Mouse (Mus musculus): ENCODE measurements at regions not wholly inside any gene's neighbourhood (a gene's known extent, or its start where the extent isn't known, plus 50 kb on each side); places are given as distances from the start of the nearest gene placed in this dataset.
A peak's percentile ranks its signal among the peaks of the same experiment; 100 is the strongest.

DNA sequence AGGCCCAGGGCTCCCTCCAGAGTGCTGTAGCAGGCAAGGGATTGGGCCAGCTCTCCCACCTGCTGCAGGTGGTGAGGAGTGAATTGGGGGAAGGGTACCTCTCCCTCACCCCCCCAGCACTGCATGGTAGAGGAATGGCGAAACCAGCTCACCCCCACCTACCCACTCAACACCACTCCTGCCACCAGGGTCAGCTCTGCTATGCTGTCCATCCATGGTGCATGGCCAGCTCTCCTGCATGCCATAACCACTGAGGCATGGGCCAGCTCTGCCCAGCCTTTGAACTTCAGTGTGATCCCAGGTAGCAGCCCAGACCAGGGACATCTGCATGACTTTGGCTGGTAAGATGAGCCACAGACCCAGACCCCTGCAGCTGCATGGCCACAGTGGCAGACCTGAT lies 168.5 kb upstream of the Sesn3 start:
- no peak for DNase-seq

DNA sequence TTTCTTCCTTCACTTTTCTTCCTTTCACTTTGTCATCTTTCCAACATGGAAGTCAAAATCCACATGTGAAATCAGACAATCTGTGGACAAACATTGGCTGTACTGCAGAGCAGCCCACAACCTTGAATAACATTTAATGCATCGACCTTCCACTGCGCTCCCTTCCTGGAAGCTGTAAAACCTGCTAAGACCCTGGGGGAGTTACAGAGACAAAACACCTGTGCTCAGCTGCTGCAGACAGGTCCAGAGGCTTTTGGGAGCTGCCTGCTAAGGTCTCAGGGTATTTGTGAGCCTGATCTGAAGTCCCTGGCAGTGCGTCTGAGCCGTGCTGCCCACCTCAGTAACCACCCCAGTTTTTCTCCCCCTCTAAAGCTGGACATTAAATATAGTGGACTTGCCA lies 166.1 kb upstream of the Sesn3 start:
- no peak for DNase-seq

DNA sequence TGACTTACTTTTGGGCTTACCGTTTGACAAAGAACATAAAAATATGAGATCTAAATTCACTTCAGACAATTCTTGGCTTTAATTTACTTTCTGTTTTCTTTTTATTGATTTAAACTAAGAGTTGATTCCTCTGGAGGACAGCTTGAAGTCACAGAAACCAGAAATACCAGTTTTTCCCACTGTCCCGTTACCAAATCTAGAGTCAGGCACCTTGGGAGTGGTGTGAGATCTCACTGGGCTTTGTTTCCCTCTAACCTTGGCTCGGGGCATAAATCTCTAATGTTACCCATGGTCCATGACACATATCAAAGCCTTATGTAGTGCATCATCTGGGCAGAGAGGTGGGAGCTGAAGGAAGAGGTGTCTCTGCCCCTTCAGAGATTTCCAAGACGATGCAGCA lies 165.4 kb upstream of the Sesn3 start:
- DNase-seq, result no peak

DNA sequence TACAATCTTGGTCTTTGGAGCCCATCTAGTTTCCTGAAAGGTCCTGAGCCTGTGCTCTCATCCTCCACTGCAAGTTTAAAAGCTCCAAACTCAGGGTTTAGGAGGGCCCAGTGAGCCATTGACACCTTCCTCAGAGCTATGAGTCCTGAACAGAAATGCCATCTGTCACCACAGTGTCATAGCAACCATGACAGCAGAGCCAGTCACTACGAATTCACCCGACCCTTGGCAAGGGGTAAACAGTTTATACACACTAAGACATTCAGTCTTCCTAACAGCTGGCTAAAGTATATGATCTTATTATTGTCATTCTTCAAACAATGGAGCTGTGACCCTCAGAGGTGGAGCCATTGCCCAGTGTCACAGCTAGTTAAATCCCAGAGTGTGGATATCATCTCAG lies 163.2 kb upstream of the Sesn3 start:
- DNase-seq, result no peak

DNA sequence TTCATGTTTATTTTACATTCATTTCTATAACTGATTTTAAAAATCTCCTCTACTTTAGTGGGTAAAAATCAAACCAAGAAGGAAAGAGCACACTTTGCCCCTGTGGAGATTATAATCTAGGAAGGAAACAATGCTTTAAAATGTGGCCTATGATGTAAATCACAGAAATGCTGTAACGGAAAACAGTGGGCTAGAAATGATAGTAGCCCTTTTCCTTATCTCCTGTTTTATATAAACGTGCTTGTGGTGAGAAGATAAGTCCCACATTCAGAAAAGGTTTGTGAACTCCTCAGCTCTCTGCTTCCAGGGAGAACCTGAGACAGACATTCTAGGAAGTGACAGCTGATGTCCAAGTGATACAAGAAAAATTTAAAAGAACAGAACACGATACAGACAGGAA lies 159.3 kb upstream of the Sesn3 start:
- no peak for DNase-seq

DNA sequence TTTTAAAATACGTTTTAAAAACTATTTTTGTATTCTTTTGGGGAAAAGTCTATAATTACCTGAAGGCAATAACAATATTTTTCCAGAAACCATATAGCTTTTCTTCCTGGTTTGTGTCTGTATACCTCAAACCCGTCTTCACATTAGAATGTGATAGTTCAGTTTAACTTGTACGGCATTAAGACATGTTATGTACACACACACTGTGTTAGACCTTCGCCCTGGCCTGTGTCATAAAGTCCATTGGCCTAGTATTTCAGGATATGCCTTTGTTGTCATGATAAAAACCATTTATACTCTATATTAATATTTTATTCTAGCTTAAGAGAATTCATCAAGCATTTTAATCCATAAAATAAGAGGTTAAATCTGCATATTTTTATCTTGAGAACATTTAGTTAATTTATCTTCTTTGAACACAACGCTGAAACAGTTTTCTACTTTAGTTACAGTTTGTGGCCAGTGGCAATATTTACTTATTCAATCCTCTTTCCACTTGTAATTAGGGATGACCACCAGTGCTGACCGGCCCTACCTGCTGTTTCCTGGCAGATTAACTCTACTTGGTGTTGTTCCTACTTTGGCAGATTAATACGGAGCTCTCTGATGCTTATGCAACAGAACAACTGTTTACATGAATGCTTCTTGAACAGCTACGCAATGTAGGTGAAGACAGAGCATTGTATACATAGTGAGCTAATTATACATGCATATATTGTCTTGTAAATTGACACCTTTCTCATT lies 158.6 kb upstream of the Sesn3 start:
- no peak for DNase-seq

DNA sequence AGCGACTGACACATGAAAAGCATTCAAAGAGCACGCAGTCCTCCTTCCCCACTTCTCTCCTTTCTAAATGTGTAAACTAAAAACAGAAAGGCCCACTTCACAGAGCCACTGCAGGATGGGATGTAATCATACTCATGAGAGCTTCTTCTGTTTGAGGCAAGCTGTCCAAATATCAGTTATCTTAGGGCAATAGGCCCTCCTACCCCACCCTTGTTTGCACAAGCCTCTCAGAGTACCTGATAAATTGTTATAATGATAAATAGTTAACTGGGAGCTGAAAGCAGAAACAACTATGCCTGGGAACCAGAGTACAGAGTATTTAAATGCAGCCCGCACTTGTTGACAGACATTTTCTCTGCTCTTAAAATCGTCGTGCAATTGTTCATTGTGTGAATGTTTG lies 141.5 kb upstream of the Sesn3 start:
- no peak for DNase-seq

DNA sequence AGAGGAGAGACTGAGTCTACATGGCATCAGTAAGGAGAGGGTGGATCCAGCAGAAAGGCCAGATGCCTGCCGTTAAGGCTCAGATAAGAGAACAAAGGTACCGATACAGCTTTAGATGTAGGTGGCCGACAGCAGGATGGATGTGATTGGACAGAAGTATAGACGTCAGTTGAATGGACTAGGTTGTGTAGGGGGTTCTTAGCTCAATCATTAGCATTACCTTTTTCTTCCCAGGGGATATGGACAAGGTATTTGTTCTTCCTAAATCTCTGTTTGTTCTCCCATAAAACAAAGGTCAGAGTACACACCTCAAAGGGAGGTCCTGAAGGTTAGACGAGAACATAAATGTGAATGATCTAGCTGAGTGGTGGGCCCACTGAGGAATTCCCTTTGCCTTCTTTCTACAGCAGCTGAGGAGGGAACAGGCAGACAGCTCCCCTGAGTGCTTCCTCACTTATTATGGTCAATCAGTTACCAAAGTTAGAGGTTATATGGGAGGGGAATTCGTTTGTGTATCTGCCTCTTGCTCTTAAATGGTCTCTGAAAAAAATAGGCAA lies 139.9 kb upstream of the Sesn3 start:
- no peak for DNase-seq

DNA sequence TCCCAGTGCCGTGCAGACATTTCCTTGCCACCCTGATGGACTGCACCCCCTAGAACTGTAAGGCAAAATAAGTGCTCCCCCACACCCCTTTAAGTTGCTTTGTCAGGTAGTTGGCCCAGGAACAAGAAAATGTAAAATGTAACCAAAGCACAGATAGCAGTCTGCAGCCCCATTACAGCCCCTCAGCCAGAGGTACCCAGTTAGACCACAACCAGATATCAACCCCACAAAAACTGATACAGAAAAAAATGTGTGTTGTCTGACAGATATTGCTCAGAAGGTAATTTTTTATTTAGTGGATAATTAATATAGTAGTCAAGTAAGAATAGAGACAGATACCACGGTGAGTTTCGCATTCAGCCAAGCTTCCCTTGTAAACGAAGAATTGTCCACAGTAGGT lies 133.5 kb upstream of the Sesn3 start:
- no peak for DNase-seq

DNA sequence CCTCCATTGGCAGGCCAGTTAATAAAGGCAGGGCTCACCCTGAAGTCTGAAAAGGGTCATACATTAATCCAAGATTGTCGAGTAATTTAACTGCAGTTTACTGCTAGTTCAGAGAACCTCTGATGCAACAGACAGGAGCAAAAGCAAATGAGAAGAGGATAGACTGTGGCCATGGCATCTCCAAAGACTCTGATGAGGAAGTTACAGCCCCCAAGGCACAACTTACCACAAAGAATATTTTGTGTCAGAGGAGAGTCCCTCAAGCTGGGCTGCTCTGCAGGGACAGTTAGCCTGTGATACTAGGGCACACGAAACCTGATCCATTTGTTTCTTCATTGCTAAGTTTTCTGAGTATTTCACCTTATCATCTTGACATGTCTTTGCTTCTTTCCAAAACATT lies 130.9 kb upstream of the Sesn3 start:
- DNase-seq, result no peak

DNA sequence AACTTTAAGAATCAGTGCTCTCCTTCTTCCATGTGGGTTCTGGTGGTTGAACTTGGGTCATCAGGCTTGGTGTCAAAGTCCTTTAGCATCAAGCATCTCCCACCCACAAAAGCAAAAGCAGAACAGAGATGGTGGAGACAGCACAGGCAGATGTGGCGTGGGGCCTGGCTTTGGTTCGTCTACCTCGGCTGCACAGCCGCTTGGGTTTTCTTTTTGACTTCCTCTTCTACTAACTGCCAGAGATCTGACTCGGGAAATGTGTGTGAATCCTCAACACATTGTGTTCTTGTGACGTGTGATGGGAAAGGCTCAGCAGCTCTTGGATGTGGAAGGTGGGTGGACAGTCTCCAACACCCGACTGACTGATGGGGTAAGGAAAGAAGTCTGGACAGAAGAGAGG lies 127.8 kb upstream of the Sesn3 start:
- no peak for DNase-seq

DNA sequence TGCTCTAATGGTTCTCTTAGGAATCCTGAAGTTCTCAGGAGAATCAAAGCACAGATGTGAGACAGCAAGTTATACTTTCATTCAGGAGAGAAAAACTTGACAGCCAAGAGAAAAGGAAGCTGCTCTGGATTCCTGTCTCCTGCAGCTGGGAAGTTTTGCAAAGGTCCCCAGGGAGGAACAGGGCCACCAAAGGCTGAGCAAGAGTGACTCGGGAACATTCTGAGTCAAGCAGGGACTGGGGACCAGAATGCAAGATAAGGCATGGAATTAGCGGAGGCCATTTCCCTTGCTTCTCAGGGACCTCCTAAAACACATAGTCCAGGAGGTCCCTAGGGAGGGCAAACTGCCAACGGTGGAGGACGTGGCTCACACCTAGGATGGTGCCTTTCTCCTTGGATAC lies 127.1 kb upstream of the Sesn3 start:
- DNase-seq, result no peak

DNA sequence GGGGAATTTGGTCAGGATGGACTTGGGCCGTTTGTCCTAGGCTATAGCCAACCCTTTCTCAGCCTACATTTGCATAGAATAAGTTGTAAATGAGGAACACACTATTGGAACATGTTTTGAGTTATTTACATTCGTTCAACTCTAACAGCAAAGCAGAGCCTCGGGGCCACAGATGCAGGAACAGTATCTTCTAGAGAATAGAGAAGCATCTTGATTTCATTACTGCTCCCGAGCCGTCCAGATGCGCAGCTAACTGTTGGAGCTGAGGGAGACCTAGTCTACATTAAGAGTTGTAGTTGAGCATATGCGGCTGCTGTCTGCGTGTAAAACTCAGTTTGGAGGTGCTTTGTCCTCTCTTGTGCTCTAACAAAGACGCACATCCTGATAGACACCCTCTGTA lies 124.6 kb upstream of the Sesn3 start:
- DNase-seq, result no peak

DNA sequence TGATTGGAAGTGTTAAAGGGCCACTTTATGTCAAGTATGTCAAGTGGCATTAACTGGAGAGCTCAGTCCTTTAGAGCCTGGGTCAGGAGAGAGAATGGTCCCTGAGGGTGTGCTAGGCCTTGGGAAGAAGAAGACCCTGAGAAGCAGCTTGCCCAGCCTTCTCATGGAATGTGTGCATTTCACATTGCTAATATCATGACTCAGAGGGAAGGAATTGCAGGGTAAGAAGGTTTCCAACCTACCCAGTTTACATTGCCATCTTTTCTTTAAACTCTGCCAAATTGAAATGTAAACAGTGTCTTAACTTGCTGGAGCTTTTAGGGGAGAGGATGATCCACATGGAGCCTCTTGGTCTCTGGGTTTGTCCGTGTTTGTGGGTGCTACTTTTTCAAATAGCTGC lies 117.9 kb upstream of the Sesn3 start:
- no peak for DNase-seq

DNA sequence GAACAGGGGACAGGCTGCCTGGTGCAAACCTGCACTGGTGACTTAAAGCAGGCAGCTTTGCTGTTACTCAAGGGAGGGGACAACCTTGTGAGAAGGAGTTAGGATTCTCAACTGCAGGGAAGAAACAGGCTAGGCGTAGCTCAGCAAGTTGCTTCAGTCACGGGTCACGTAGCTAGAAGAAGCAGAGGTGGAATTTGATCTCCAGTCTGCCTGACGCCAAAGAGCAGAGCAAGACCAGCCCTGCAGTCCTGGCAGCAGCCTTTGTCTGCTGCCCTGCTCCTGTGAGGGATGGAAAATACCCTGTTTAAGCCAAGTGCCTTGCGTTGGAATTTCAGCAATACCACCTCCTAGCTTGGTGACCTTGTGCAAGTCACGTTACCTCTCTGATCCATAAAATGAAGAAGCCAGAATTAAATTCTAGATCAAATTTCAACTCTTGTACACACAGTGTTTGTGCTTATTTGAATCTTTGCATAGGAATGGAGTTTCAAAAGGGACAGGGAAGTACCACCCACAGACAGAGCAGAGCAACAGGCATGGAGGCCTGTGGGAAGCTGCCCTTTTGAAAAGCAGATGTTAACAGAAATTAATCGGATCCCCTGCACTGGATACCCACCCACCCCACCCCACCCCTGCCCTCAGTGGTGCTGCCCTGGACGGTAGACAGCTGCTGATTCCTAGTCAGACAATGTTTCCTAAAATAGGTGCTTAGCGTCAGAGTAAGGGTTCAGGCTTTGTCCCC lies 116.6 kb upstream of the Sesn3 start:
- DNase-seq, result no peak

DNA sequence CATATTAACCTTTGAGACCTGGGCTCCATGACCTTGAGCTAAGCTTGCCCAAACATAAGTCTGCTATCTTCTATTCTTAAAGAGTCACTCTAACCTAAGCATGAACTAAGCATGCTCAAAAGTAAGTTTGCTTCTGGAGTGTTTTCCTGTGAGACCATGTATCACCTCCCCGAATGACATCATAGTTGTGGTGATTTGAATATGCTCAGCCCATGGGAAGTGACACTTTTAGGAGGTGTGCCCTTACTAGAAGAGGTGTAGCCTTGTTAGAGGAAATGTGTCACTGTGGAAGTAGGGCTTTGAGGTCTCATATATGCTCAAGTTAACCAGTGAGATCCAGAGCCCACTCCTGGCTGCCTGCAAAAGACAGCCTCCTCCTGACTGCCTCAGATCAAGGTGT lies 114.7 kb upstream of the Sesn3 start:
- DNase-seq, result no peak

DNA sequence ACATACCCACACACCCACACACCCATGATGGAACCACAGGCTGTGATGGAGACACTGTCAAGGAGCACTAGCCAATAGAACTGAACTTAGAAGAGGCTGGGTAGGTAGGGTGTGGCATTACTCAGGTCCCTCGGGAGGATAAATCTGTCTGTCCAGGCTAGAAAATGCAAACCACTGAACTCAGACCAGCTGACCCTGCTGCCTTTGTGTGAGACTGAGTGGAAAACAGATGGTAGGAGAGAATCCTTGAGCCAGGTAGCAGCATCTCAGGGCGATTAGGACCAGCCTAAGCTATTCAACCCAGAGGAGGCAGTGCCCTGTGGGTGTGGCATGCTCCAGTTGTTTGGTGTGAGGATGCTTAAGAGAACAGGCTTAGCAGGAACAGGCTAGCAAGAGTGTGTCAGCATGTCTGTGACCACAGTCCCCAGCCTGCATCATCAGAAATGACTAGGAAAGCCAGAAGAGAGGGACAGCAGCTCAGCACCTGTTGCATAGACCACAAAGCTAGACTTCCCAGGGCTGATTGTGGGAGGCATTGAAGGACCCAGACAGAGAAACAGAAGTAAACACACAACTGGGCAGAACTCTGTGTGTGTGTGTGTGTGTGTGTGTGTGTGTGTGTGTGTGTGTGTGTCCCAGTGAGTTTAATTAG lies 103.2 kb upstream of the Sesn3 start:
- DNase-seq, result no peak

DNA sequence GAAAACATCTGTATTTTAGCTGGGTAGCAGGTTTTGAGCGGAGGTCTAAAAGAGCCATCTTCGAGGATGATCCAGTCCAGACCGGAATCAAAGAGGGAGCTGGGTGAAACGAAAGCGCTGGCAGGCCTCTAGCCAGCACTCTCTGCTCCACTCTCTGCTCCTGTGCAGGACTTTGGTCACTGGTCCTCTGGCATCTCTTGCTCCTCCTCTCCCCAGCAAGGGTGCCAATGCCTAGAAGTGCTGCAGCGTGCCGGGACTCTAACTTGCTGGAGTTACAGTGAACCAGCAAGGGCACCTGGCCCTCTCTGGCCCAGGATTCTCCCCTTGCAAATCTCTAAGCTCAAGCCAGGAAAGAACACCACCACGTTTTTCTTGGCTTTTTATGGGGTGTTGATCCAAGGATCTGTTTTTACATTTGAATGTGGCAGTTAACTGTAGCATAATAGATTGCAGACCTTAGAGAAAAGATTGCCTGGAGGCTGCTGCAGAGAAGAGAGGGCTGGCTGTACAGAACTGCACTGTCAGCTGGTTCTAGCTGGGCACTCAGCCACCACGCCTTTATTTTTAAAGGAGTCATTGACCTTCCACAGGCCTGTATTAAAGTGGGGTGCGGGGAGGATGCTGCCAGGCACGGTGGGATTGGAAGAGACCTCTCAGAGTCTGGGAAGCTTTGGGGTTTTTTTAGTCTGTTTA lies 101.1 kb upstream of the Sesn3 start:
- peak; percentile 8 to 28 for DNase-seq

DNA sequence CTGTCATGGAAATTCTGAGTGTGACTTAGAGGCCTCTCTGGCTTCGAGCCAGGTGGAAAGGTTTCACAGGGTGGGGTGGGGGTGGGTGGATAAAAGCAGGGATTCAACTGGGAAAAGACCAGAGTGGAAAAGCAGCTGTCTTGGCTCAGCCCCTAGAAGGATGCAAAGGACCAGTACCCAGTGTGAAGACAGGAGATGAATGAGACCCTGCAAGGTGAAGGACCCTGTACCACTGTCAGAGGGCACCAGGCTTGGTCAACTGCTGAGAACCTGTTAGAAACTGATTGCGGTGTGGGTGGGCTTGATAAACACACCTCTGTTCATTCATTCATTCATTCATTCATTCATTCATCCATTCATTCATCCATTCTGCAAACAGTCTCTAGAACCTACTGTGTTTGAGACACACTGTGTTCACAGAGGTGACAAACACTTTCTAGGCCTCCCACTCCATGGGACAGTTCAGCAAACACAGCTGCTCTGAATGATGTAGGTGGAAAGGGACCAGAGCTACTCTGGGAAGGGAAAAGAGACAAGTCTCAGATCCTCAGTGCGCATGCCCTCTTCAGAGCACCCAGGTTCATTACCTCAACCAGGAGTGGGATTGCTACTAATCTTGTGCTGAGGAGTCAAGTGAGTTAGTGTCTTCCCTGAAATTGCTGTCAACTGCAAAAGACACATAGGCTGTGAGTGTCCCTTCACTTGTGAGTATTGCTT lies 100.4 kb upstream of the Sesn3 start:
- no peak for DNase-seq

DNA sequence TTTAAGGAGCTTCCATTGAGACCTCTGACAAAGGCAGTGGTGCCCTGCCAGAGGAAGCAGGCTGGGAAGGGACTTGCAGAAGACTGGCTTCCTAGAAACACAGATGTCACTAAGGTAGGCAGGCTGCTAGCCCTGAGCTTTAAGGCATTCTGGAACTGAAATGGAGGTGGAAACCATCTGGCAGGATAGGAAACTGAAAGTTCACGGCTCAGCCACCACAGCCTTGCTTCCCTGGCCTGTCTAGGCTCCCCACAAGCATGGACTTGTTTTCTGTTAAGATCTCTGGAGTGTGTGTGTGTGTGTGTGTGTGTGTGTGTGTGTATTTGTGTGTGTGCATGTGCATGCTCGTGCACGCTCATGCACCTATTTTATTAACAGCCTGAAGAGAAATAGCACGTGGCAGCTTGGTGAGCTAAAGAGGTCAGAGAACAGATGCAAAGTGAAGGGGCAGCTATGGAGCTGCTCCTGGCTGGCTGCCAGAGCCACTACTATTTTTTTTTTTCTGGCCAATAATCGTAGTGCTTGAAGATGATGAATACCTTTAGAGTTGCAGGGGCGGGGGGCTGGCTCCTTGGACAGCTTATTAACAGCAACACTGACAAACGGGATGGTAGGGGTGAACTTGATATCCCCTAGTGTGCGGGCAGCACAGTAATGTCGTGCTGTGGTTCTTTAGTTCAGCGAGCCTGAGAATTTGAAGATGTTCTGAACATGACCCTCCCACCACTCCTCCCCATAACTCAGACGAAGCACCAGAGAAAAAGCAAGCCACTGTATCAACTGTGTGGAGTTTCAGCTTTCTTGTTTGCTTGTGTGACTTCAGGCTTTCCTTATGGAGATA lies 99.6 kb upstream of the Sesn3 start:
- DNase-seq, result peak in 1 of 2 experiments; percentile 6

DNA sequence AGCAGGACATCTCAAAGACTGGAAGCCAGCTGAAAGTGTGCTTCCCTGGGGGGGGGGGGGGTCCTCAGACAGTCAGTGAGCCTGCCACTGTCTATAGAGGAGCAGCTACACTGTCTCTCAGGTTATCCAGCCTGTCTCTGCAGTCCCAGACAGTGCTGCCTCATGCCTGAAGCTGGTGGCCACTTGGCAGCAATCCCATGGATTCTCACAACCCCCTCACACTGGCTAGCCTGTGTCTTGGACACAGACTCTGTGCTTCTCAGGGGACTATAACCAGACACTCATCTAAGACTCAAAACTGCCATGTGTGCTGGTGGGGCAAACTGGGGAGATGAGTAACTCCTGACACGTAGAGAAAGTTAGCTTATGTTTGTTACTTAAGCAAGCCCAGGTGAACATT lies 95.1 kb upstream of the Sesn3 start:
- DNase-seq, result no peak

DNA sequence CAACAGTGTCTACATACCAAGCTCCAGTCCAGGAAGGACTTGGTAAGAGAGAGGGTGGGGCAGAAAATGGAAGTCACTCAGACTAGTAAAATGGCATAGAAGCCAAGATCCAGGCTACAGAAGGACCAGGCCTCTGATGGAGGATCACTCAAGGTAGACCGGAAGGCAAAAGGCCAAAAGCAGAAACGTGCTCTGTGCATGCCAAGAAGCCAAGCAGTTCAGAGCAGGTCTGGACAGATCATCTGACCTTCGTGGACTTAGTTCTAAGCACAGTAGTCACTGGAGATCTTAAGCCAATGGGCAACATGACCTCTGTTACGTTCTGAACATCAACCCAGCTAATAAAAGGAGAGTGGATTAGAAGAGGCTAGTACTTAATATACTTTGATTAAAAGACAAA lies 90.6 kb upstream of the Sesn3 start:
- DNase-seq, result no peak
